Mouse (Mus musculus): ENCODE measurements around the gene Olfr694. TPM values are rescaled to one million over a fixed set of nuclear protein-coding genes. Genes with fewer than 3 reads are reported as not detected.

The Olfr694 gene
- polyA plus RNA-seq, 1 experiment, result not detected

GRCm38 (mm10) chr7:106652344-106652652, 39.3 kb downstream of the Olfr694 start:
- H3K27me3 ChIP-seq (replicated peaks), result no peaks in the 10 kb centered on the region
- H3K4me1 ChIP-seq, result peaks cover 41% of the 10 kb centered on the region
- H3K4me3 ChIP-seq (replicated peaks), result no peak overlapping the region
- no peaks in the 10 kb centered on the region for H3K36me3 ChIP-seq (replicated peaks; ENCODE audit: low read length)
- no peaks in the 10 kb centered on the region; the same call in 1 of the 2 replicates for H3K9me3 ChIP-seq
- TF ChIP-seq FLI1 (IDR thresholded peaks at IDR 0.05; ENCODE audit: low read length) (no peak), GATA1 (IDR thresholded peaks at IDR 0.05; ENCODE audit: borderline replicate concordance, low read length) (no peak)

- TF ChIP-seq GATA1 (IDR thresholded peaks at IDR 0.05; ENCODE audit: borderline replicate concordance, low read length) (no peak), FLI1 (IDR thresholded peaks at IDR 0.05; ENCODE audit: low read length) (no peak)
- H3K4me3 ChIP-seq (replicated peaks), result no peak overlapping the region
Measured at GRCm38 (mm10) chr7:106651555-106652343, 39.9 kb downstream of the Olfr694 start.

GRCm38 (mm10) chr7:106649774-106650173, 41.8 kb downstream of the Olfr694 start:
- TF ChIP-seq GATA1 (IDR thresholded peaks at IDR 0.05; ENCODE audit: borderline replicate concordance, low read length) (no peak), FLI1 (IDR thresholded peaks at IDR 0.05; ENCODE audit: low read length) (no peak)
- Histone ChIP-seq H3K4me1 (peaks cover 42% of the 10 kb centered on the region), H3K4me3 (replicated peaks) (no peak overlapping the region)

More at GRCm38 (mm10) chr7:106651555-106652343, 39.9 kb downstream of the Olfr694 start:
- Histone ChIP-seq H3K36me3 (replicated peaks; ENCODE audit: low read length) (no peaks in the 10 kb centered on the region), H3K27me3 (replicated peaks) (no peaks in the 10 kb centered on the region), H3K9me3 (no peaks in the 10 kb centered on the region; the same call in 1 of the 2 replicates), H3K4me1 (peaks cover 43% of the 10 kb centered on the region)

GRCm38 (mm10) chr7:106645261-106645660, 46.4 kb downstream of the Olfr694 start:
- no peaks in the 10 kb centered on the region for H3K36me3 ChIP-seq (replicated peaks; ENCODE audit: low read length)
- TF ChIP-seq FLI1 (IDR thresholded peaks at IDR 0.05; ENCODE audit: low read length), result no peak
- TF ChIP-seq GATA1 (IDR thresholded peaks at IDR 0.05; ENCODE audit: borderline replicate concordance, low read length), result no peak
- H3K27me3 ChIP-seq (replicated peaks), result no peaks in the 10 kb centered on the region
- no peak overlapping the region for H3K4me3 ChIP-seq (replicated peaks)
- H3K9me3 ChIP-seq, result no peaks in the 10 kb centered on the region
- peaks cover 23% of the 10 kb centered on the region for H3K4me1 ChIP-seq

More at GRCm38 (mm10) chr7:106649774-106650173, 41.8 kb downstream of the Olfr694 start:
- no peaks in the 10 kb centered on the region for H3K27me3 ChIP-seq (replicated peaks)
- H3K36me3 ChIP-seq (replicated peaks; ENCODE audit: low read length), result no peaks in the 10 kb centered on the region
- H3K9me3 ChIP-seq, result no peaks in the 10 kb centered on the region; the same call in 1 of the 2 replicates

- Histone ChIP-seq H3K4me3 (replicated peaks) (peak overlapping the region; percentile 62), H3K27me3 (replicated peaks) (no peaks in the 10 kb centered on the region), H3K4me1 (peaks cover 23% of the 10 kb centered on the region), H3K36me3 (replicated peaks; ENCODE audit: low read length) (no peaks in the 10 kb centered on the region), H3K9me3 (no peaks in the 10 kb centered on the region)
- TF ChIP-seq FLI1 (IDR thresholded peaks at IDR 0.05; ENCODE audit: low read length) (no peak), GATA1 (IDR thresholded peaks at IDR 0.05; ENCODE audit: borderline replicate concordance, low read length) (no peak)
Measured at GRCm38 (mm10) chr7:106644222-106644870, 47.3 kb downstream of the Olfr694 start.

GRCm38 (mm10) chr7:106640839-106641238, 50.8 kb downstream of the Olfr694 start:
- Histone ChIP-seq H3K4me3 (replicated peaks) (no peak overlapping the region), H3K9me3 (no peaks in the 10 kb centered on the region), H3K36me3 (replicated peaks; ENCODE audit: low read length) (no peaks in the 10 kb centered on the region), H3K4me1 (peaks cover 20% of the 10 kb centered on the region), H3K27me3 (replicated peaks) (no peaks in the 10 kb centered on the region)
- TF ChIP-seq GATA1 (IDR thresholded peaks at IDR 0.05; ENCODE audit: borderline replicate concordance, low read length) (no peak), FLI1 (IDR thresholded peaks at IDR 0.05; ENCODE audit: low read length) (no peak)

- no peaks in the 10 kb centered on the region for H3K27me3 ChIP-seq (replicated peaks)
- no peak for TF ChIP-seq GATA1 (IDR thresholded peaks at IDR 0.05; ENCODE audit: borderline replicate concordance, low read length)
- TF ChIP-seq FLI1 (IDR thresholded peaks at IDR 0.05; ENCODE audit: low read length), result no peak
- no peak overlapping the region for H3K4me3 ChIP-seq (replicated peaks)
- peaks cover 8% of the 10 kb centered on the region for H3K4me1 ChIP-seq
- no peaks in the 10 kb centered on the region for H3K9me3 ChIP-seq
- H3K36me3 ChIP-seq (replicated peaks; ENCODE audit: low read length), result no peaks in the 10 kb centered on the region
Measured at GRCm38 (mm10) chr7:106635560-106635959, 56.1 kb downstream of the Olfr694 start.

Other genes with a start within 250 kb of the Olfr694 start
- gene Olfr693, start 11.2 kb downstream of the Olfr694 start, polyA plus RNA-seq (2012; ENCODE audit: insufficient read depth, low replicate concordance), result not detected in 2 replicates
- gene Olfr695, start 24.6 kb upstream of the Olfr694 start, polyA plus RNA-seq (2012; ENCODE audit: insufficient read depth, low replicate concordance), result not detected in 2 replicates
- not detected in 2 replicates for gene Olfr697, start 50.6 kb upstream of the Olfr694 start, polyA plus RNA-seq (2012; ENCODE audit: insufficient read depth, low replicate concordance)
- gene Olfr698, start 63.6 kb upstream of the Olfr694 start, polyA plus RNA-seq (2012; ENCODE audit: insufficient read depth, low replicate concordance), result not detected in 2 replicates
- not detected in 2 replicates for gene Olfr699, start 101.4 kb upstream of the Olfr694 start, polyA plus RNA-seq (2012; ENCODE audit: insufficient read depth, low replicate concordance)
- not detected in 2 replicates for gene Olfr700, start 117.0 kb upstream of the Olfr694 start, polyA plus RNA-seq (2012; ENCODE audit: insufficient read depth, low replicate concordance)
- gene Olfr701, start 122.3 kb upstream of the Olfr694 start, polyA plus RNA-seq (2012; ENCODE audit: insufficient read depth, low replicate concordance), result not detected in 2 replicates
- not detected in 2 replicates for gene Olfr702, start 142.1 kb upstream of the Olfr694 start, polyA plus RNA-seq (2012; ENCODE audit: insufficient read depth, low replicate concordance)
- gene Olfr703, start 151.5 kb upstream of the Olfr694 start, polyA plus RNA-seq (2012; ENCODE audit: insufficient read depth, low replicate concordance), result 0.58 TPM in 1 of 2 replicates, not detected in the other
- gene Olfr704, start 171.4 kb upstream of the Olfr694 start, polyA plus RNA-seq (2012; ENCODE audit: insufficient read depth, low replicate concordance), result not detected in 2 replicates
- not detected in 2 replicates for gene Olfr705, start 185.1 kb upstream of the Olfr694 start, polyA plus RNA-seq (2012; ENCODE audit: insufficient read depth, low replicate concordance)
- gene Olfr706, start 196.3 kb upstream of the Olfr694 start, polyA plus RNA-seq (2012; ENCODE audit: insufficient read depth, low replicate concordance), result not detected in 2 replicates
- gene Olfr707, start 209.4 kb upstream of the Olfr694 start, polyA plus RNA-seq (2012; ENCODE audit: insufficient read depth, low replicate concordance), result not detected in 2 replicates
- not detected in 2 replicates for gene Olfr1532-ps1, start 216.2 kb upstream of the Olfr694 start, polyA plus RNA-seq (2012; ENCODE audit: insufficient read depth, low replicate concordance)
- gene Olfr709-ps1, start 240.4 kb upstream of the Olfr694 start, polyA plus RNA-seq (2012; ENCODE audit: insufficient read depth, low replicate concordance), result not detected in 2 replicates

Data from megakaryocyte, embryonic 14.5 days (primary cell).